Mouse (Mus musculus) erythroblast, embryonic 14.5 days (primary cell): ENCODE data around the gene Lypd4. TPM values are rescaled to one million over a fixed set of nuclear protein-coding genes. Genes with fewer than 3 reads are reported as not detected.

Source experiments
- H3K27me3 ChIP-seq: 2 replicates; pipeline ENCODE4 v1.6.1; 2012; ENCODE audit warnings: inconsistent platforms; ENCODE audit not compliant: control insufficient read depth
- H3K36me3 ChIP-seq: 2 replicates; pipeline ENCODE4 v1.6.1; 2012; ENCODE audit warnings: mild to moderate bottlenecking, inconsistent platforms; ENCODE audit not compliant: control insufficient read depth
- H3K4me1 ChIP-seq: 2 replicates; pipeline ENCODE4 v1.6.1; 2012; ENCODE audit warnings: inconsistent platforms; ENCODE audit not compliant: control insufficient read depth
- H3K4me3 ChIP-seq: replicated peaks from 2 replicates; pipeline ENCODE3; 2012; ENCODE audit warnings: moderate library complexity, mild to moderate bottlenecking, inconsistent platforms
- H3K9me3 ChIP-seq: 2 replicates; pipeline ENCODE4 v1.6.1; 2012; ENCODE audit warnings: low read length, inconsistent platforms, mixed read lengths; ENCODE audit not compliant: control insufficient read depth
- GATA1 ChIP-seq: IDR thresholded peaks from 2 replicates; pipeline ENCODE4 v1.6.1; 2012; ENCODE audit warnings: low read length, inconsistent platforms, mixed read lengths
- TAL1 ChIP-seq: IDR thresholded peaks from 3 replicates; pipeline ENCODE4 v1.6.1; 2012; ENCODE audit warnings: low read length, inconsistent platforms, mixed read lengths
- polyA plus RNA-seq: library from polyadenylated mRNA; stranded (reverse); fragments of >175 nt; gene quantifications from 2 replicates; pipeline ENCODE4 v1.2.3, GENCODE M21; 2012

Gene Lypd4
- 0.06 TPM in 1 of 2 replicates, not detected in the other for polyA plus RNA-seq

GRCm38 (mm10) chr7:24869532-24870165 lies at the start of gene Lypd4, which contains the start of gene Dmrtc2:
Lypd4 (minus strand) TSS chr7:24869941.
Dmrtc2 (plus strand) TSS chr7:24870057.
- no peaks in the 10 kb centered on the region for H3K36me3 ChIP-seq
- peaks cover 14% of the 10 kb centered on the region for H3K4me1 ChIP-seq
- H3K27me3 ChIP-seq, result peaks cover 70% of the 10 kb centered on the region
- no peak within 1 kb of the TSS for H3K4me3 ChIP-seq
- H3K9me3 ChIP-seq, result peaks cover 10% of the 10 kb centered on the region
- no peak for TF ChIP-seq TAL1
- TF ChIP-seq GATA1, result no peak

DNA sequence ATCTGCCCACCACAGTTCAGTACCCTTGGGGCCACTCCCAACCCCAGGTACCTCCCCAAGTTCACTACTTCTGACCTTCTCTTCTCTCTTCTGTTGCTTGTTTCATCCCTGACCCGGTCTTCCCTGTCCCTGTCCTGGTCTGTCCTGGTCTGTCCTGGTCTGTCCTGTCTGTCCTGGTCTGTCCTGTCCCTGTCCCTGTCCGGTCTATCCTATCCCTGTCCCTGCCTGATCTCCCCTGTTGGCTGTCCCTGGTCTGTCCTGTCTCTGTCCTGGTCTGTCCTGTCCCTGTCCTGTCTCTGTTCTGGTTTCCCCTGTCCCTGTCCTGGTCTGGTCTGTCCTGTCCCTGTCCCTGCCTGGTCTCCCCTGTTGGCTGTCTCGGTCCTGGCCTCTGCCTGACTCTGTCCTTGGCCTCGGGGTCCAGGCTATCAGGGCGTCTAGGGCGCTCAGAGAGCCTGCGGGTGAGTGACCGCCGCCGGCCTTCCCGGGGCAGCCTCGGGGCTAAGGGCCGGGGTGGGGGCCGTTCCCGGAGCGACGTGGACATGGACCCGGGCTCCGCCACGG lies 49.1 kb upstream of the Lypd4 start:
- Histone ChIP-seq H3K4me1 (no peaks in the 10 kb centered on the region), H3K27me3 (no peaks in the 10 kb centered on the region), H3K9me3 (no peaks in the 10 kb centered on the region), H3K4me3 (no peak overlapping the region), H3K36me3 (peaks cover 74% of the 10 kb centered on the region)
- TF ChIP-seq GATA1 (no peak), TAL1 (no peak)

GRCm38 (mm10) chr7:24912480-24912879 lies 42.7 kb upstream of the Lypd4 start:
- Histone ChIP-seq H3K4me1 (peaks cover 6% of the 10 kb centered on the region), H3K9me3 (no peaks in the 10 kb centered on the region), H3K36me3 (peaks cover 72% of the 10 kb centered on the region), H3K4me3 (no peak overlapping the region), H3K27me3 (no peaks in the 10 kb centered on the region)
- TF ChIP-seq TAL1, result no peak
- no peak for TF ChIP-seq GATA1

GRCm38 (mm10) chr7:24907211-24907748 lies 37.5 kb upstream of the Lypd4 start:
- peaks cover 61% of the 10 kb centered on the region for H3K36me3 ChIP-seq
- H3K4me3 ChIP-seq, result no peak overlapping the region

GRCm38 (mm10) chr7:24906551-24906950 lies 36.8 kb upstream of the Lypd4 start:
- H3K9me3 ChIP-seq, result no peaks in the 10 kb centered on the region
- H3K36me3 ChIP-seq, result peaks cover 54% of the 10 kb centered on the region
- no peaks in the 10 kb centered on the region for H3K27me3 ChIP-seq
- peak overlapping the region; percentile 0 for H3K4me3 ChIP-seq
- no peak for TF ChIP-seq GATA1
- no peak for TF ChIP-seq TAL1
- peaks cover 63% of the 10 kb centered on the region for H3K4me1 ChIP-seq

More at GRCm38 (mm10) chr7:24907211-24907748, 37.5 kb upstream of the Lypd4 start:
- no peaks in the 10 kb centered on the region for H3K9me3 ChIP-seq
- H3K27me3 ChIP-seq, result no peaks in the 10 kb centered on the region
- peaks cover 56% of the 10 kb centered on the region for H3K4me1 ChIP-seq
- no peak for TF ChIP-seq GATA1
- no peak for TF ChIP-seq TAL1

DNA sequence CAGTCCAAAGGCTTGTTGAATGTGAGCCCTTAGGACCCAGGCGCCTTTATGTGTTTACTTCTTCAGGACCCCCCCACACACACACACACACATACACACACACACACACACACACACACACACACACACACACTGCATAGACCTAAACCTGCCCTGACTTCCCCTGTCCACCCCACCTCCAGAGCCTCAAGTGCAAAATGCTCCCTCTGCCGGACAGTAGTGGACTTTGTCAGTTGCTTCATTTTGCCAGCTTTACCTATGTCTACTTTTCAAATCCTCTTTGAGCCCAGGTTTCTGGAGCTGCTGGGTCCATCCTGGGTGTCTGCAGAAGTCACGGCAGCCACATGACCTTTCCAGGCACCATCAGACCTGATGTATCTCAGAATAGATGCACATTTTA lies 35.2 kb upstream of the Lypd4 start:
- H3K4me1 ChIP-seq, result peaks cover 73% of the 10 kb centered on the region

DNA sequence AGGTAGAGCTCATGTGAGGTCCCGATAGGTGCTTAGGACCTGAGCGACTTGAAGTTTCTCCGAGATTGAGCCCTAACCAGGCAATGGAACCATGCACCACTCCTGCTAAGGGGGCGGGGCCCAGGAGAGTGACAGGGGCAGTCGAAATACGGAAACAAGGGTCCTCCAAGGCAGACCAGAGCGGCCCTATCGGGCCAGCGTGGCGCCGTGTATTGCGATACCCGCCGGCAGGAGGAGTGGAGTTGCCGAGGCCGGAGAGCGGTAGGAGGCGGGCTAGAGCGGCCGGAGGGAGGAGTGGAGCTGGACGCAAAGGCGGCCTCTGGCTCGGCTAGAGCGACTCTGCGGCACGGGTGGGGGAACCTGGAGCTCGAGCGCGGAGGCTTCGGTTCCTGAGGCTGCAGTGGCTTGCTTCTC lies 34.3 kb upstream of the Lypd4 start:
- H3K4me1 ChIP-seq, result peaks cover 73% of the 10 kb centered on the region
- peaks cover 33% of the 10 kb centered on the region for H3K36me3 ChIP-seq
- TF ChIP-seq TAL1 (no peak), GATA1 (no peak)
- no peaks in the 10 kb centered on the region for H3K9me3 ChIP-seq
- peak overlapping the region; percentile 86 for H3K4me3 ChIP-seq
- no peaks in the 10 kb centered on the region for H3K27me3 ChIP-seq

More for the DNA sequence above, 35.2 kb upstream of the Lypd4 start:
- peak overlapping the region; percentile 86 for H3K4me3 ChIP-seq
- TF ChIP-seq GATA1 (no peak), TAL1 (no peak)
- H3K36me3 ChIP-seq, result peaks cover 41% of the 10 kb centered on the region
- no peaks in the 10 kb centered on the region for H3K27me3 ChIP-seq
- H3K9me3 ChIP-seq, result no peaks in the 10 kb centered on the region

DNA sequence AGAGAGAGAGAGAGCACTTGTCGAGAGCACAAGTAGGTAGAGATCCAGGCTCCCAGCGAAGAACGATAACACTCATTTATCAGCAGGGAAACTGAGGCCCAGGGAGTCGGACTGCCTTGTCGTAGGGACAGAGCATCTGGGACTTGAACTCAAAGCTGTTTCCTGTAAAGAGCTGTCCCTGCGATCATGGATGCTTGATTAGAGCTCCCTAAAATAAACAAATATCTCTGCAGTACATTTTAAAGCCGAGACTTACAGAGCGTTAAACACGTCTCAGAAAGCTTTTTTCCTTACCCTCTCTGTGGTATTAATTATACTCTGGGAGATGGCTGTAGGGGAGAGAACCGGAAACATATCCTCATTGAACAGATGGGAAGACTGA lies 33.7 kb upstream of the Lypd4 start:
- Histone ChIP-seq H3K27me3 (no peaks in the 10 kb centered on the region), H3K36me3 (peaks cover 27% of the 10 kb centered on the region), H3K4me3 (peak overlapping the region; percentile 86), H3K9me3 (no peaks in the 10 kb centered on the region), H3K4me1 (peaks cover 73% of the 10 kb centered on the region)
- TF ChIP-seq GATA1 (no peak), TAL1 (no peak)

DNA sequence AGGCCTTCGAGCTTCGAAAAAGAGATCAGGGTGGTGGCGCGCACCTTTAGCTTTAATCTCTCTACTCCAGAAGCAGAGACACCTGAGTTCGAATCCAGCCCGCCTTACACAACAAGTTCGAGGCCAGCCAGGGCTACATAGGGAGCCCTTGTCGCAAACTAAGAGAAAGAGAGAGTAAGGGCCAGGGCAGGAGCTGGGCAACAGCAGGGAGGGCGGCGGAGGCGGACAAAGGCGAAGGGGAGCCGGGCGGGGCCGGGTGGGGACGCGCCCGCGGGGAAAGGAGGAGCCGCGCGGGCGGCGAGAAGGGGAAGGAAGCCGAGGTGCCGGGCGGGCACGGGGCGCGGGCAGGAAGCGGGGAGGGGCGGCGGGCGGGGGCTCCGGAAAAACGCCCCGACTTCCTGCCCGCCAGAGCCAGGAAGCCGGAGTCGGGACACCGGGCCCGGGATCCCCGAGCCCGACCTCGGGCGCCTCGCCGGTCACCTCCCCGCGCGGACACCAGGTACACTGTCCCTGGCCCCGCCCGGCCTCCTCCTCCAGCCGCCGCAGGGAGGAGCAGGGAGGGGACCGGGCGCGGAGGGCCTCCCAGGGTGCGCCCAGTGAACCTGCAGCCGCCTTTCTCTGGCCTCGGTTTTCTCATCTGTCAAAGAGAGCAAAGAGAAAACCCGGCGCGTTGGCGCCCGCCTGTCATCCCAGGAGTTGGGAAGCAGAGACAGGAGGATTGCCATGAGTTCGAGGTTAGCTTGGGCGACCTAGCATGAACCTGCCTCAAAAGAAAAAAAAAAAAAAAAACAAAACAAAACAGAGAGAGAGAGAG lies 33.1 kb upstream of the Lypd4 start, which contains the start of gene Arhgef1:
Gene Arhgef1, plus strand, starts transcription at position 283 of the 814 bp plus-strand sequence.
- peaks cover 73% of the 10 kb centered on the region for H3K4me1 ChIP-seq
- peaks cover 21% of the 10 kb centered on the region for H3K36me3 ChIP-seq
- H3K27me3 ChIP-seq, result no peaks in the 10 kb centered on the region
- TF ChIP-seq TAL1 (no peak), GATA1 (no peak)
- peak within 1 kb of the TSS; percentile 86 for H3K4me3 ChIP-seq
- H3K9me3 ChIP-seq, result no peaks in the 10 kb centered on the region
